Mouse (Mus musculus): ENCODE data around the gene Zfp281. TPM values are rescaled to one million over a fixed set of nuclear protein-coding genes. Genes with fewer than 3 reads are reported as not detected.
A peak's percentile ranks its signal among the peaks of the same experiment; 100 is the strongest.

Gene Zfp281
- polyA plus RNA-seq, 1 experiment from 2014 or later = 23.1 TPM

DNA sequence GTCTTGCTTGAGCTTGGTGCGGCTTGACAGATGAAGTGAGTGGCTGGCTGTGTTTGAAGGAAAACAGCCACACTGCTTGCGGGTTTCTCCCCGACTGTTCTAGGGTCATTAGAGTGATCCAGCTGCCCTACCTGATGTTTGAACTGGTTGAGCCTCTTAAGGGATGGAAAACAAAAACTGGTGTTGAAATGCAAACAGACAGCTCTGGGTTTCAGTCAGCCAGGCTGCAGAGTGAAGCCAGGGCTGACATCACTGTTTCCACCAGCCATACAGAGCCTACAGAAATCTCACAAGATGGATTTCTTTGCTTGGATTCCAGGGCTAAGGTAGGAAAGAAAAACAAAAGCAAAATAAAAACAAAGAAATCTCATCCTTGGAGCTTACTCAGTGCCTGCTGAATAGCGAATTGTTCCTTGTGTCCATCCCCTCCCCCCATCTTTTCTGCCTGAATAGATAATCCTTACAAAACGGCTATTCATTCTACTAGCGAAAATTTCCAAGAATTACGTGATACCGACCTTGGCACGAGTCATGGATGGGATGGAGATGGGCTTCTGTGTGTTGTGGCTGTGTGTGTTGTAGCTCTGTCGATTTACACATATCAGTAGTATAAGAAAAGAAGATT is 37.4 kb downstream of the Zfp281 start:
- no peak for ATAC-seq (replicated peaks; ENCODE audit: low FRiP score)
- H3K27ac ChIP-seq = no peak overlapping the region
- H3K4me1 ChIP-seq = peaks cover 14% of the 10 kb centered on the region
- H3K27me3 ChIP-seq = no peaks in the 10 kb centered on the region
- no peaks in the 10 kb centered on the region for H3K36me3 ChIP-seq
- H3K4me2 ChIP-seq = peak overlapping the region; percentile 19
- 41% methylated on average over 10 of the region's 10 CpGs for WGBS
- H3K9me3 ChIP-seq (replicated peaks) = no peaks in the 10 kb centered on the region
- no peak overlapping the region for H3K9ac ChIP-seq
- H3K4me3 ChIP-seq (replicated peaks) = no peak overlapping the region

DNA sequence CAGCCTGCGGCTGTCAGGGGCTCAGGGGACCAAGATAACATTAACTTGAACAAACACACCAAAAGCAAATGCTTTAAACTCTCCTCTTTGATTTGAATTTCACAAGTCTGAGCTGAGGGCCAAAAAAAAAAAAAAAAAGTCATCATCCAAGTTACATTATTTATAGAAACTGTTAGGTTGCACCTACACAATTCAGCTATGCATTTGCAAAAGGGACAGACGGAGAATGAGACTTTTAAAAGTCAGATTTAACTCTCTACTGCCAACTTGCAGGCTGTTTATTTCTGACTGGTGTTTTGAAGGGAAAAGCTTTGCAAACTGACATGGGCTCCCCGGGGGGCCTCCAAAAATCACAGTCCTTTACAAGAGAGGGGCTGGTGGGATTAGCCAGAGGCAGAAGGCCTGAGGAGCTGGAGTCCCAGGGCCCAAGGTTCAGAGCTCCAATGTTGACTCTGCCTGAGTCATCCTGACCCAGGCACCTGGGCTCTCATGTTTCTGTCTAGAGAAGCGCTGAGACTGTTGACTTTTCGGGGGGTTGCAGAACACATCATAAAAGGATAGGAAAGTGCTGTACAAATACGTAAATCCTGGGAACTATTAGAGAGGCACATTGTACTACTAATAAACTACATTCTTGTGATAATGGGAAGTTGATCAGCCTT is 40.4 kb downstream of the Zfp281 start:
- Histone ChIP-seq H3K4me2 (no peak overlapping the region), H3K36me3 (no peaks in the 10 kb centered on the region), H3K4me3 (replicated peaks) (no peak overlapping the region), H3K27ac (no peak overlapping the region), H3K9me3 (replicated peaks) (no peaks in the 10 kb centered on the region), H3K4me1 (peaks cover 14% of the 10 kb centered on the region), H3K27me3 (no peaks in the 10 kb centered on the region), H3K9ac (no peak overlapping the region)
- no peak for ATAC-seq (replicated peaks; ENCODE audit: low FRiP score)
- 39% methylated on average over 6 of the region's 6 CpGs for WGBS

DNA sequence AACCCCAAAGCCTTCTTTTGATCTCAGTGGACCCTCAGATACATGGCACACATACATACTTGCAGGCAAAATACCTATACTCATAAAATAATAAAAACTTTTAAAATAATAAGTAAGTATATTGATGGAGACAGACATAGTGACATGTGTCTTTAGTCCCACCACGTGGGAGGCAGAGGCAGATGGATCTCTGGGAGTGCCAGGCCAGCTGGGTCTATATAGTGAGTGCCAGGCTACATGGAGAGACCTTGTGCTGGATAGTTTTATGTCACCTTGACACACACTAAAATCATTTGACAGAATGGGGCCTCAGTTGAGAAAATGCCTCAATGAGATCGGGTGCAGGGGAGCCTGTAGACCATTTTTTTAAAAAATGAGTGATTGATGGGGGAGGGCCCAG is 41.8 kb downstream of the Zfp281 start:
- Histone ChIP-seq H3K9me3 (replicated peaks) (no peaks in the 10 kb centered on the region), H3K36me3 (no peaks in the 10 kb centered on the region), H3K27ac (no peak overlapping the region), H3K4me3 (replicated peaks) (no peak overlapping the region), H3K27me3 (no peaks in the 10 kb centered on the region), H3K9ac (no peak overlapping the region), H3K4me2 (no peak overlapping the region), H3K4me1 (peaks cover 17% of the 10 kb centered on the region)
- no peak for ATAC-seq (replicated peaks; ENCODE audit: low FRiP score)
- WGBS = 65% methylated on average over 2 of the region's 2 CpGs

DNA sequence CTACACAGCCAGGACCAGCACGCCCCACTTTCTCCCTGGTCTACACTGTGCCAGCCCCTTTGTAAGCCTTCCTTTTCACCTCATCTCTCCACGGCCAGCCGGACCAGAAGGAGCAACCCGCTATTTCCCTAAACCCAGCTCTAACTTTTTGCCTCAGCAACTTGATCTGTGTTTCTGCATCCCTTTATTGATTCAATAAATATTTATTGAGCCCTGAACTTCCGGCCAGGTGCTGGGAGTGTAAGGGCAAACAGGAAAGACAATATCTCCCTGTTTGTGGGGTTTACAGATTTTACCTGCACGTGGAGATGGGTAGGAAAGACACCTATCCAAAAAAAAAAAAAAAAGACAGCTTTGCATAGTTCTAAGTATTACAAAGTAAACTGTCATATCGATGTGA is 45.2 kb downstream of the Zfp281 start:
- H3K27ac ChIP-seq = no peak overlapping the region
- no peak overlapping the region for H3K9ac ChIP-seq
- no peaks in the 10 kb centered on the region for H3K36me3 ChIP-seq
- no peaks in the 10 kb centered on the region for H3K27me3 ChIP-seq
- no peaks in the 10 kb centered on the region for H3K9me3 ChIP-seq (replicated peaks)
- H3K4me2 ChIP-seq = no peak overlapping the region; the same call in 1 of the 2 replicates
- 52% methylated on average over 7 of the region's 7 CpGs for WGBS
- H3K4me3 ChIP-seq (replicated peaks) = no peak overlapping the region
- H3K4me1 ChIP-seq = peaks cover 18% of the 10 kb centered on the region
- no peak for ATAC-seq (replicated peaks; ENCODE audit: low FRiP score)

DNA sequence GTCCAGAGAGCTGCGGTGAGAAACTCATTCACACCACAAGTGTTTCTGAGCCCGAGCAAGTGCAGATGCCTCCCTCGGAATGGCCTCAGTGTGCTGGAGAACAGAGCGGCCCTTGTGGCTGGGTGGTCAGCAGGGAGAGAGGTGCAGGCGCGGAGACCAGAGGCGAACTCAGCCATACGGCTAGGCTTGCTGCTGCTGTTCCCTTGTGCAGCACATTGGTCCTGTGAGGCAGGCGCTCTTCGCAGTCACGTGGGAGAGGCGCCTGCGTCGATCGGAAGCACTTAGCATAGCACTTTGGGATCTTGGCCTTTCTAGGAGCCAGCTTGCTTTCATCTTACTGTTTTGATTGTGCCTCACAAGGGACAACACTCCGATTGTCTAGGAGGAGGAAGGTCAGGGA is 45.7 kb downstream of the Zfp281 start:
- no peaks in the 10 kb centered on the region for H3K36me3 ChIP-seq
- no peaks in the 10 kb centered on the region for H3K27me3 ChIP-seq
- peaks cover 22% of the 10 kb centered on the region for H3K4me1 ChIP-seq
- 0 out of 2 replicates have a peak overlapping the region, but pooled peaks have one; percentile 17 for H3K9ac ChIP-seq
- WGBS = 23% methylated on average over 16 of the region's 16 CpGs
- no peak overlapping the region for H3K27ac ChIP-seq
- no peaks in the 10 kb centered on the region for H3K9me3 ChIP-seq (replicated peaks)
- ATAC-seq (replicated peaks; ENCODE audit: low FRiP score) = no peak
- H3K4me2 ChIP-seq = peak overlapping the region; percentile 42
- H3K4me3 ChIP-seq (replicated peaks) = 0 out of 2 replicates have a peak overlapping the region, but pooled peaks have one; percentile 2

DNA sequence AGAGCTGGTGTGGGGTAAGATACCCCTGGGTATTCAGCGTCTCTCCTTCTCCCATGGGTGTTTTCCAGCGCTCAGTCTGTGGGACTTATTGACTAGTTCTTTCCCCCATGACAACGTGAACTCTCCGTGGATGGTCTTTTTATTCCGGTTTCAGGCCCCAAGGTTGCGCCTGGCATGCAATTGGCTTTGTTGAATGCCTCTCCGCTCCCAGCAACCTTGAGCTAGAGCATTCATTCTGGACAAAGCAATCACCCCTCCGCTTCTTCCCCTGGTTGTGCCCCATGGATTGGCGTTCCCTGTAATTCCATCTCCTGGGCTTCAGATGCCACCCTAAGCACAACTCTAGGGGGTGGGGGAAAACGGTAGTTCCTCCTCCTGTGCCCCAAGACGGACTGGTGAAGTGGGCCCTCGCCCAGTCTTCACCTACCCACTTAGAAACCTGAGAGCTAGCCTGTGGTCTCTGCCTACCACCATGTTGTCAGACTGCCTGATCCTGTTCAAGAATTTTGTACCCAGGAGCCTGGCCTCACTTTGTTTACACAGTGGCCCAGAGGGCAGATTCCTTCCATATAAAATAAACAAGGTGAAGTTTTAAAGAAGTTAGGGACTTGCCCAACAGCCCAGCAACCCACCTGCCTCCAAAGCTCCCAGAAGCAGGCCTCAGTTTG is 47.2 kb downstream of the Zfp281 start:
- Histone ChIP-seq H3K4me3 (replicated peaks) (no peak overlapping the region), H3K4me2 (no peak overlapping the region), H3K4me1 (peaks cover 23% of the 10 kb centered on the region), H3K27ac (no peak overlapping the region), H3K9ac (no peak overlapping the region), H3K27me3 (no peaks in the 10 kb centered on the region), H3K9me3 (replicated peaks) (no peaks in the 10 kb centered on the region), H3K36me3 (no peaks in the 10 kb centered on the region)
- WGBS = 87% methylated on average over 12 of the region's 12 CpGs
- no peak for ATAC-seq (replicated peaks; ENCODE audit: low FRiP score)

DNA sequence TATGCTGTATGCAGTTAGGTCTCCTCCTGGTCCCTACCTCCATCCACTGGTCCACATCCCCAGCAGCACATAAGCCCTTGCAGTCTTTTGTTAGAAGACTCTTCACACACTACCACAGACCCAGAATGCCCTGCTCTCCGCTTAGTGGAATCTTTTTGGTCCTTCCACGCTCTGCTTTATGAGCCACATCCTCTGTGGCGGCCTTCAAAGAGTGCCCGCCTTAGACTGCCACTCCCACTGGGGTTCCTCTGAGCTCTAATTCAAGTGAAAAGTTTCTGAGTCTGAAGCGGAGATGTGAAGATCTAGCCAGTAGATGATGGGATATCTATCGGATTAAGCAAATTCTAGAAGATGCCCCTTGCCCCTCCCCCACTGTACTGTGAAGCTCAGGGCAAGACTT is 47.9 kb downstream of the Zfp281 start:
- Histone ChIP-seq H3K9ac (no peak overlapping the region), H3K9me3 (replicated peaks) (no peaks in the 10 kb centered on the region), H3K4me1 (peaks cover 23% of the 10 kb centered on the region), H3K27ac (no peak overlapping the region), H3K36me3 (no peaks in the 10 kb centered on the region), H3K4me3 (replicated peaks) (no peak overlapping the region), H3K4me2 (no peak overlapping the region), H3K27me3 (no peaks in the 10 kb centered on the region)
- ATAC-seq (replicated peaks; ENCODE audit: low FRiP score) = no peak
- WGBS = 63% methylated on average over 6 of the region's 6 CpGs

DNA sequence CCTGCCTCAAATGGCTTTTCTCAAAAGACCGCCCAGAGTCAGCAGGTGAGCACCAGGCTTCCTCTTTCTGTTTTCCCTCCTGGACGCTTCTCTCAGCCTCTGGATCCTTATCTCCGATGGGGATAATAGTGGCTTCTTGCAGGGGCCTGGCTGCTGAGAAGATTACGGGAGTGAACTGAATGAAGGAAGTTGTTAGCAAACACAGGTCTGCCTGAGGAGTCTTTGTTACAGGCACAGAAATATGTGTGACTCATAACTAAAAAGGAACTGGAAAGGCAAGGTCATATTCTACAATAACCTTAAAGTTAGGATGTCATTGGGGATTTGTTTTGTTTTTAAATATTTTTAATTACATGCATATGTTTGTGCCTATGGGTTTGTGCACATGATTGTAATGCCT is 48.6 kb downstream of the Zfp281 start:
- H3K4me3 ChIP-seq (replicated peaks) = no peak overlapping the region
- no peaks in the 10 kb centered on the region for H3K9me3 ChIP-seq (replicated peaks)
- H3K9ac ChIP-seq = no peak overlapping the region
- H3K36me3 ChIP-seq = no peaks in the 10 kb centered on the region
- no peak for ATAC-seq (replicated peaks; ENCODE audit: low FRiP score)
- H3K4me2 ChIP-seq = no peak overlapping the region
- WGBS = 60% methylated on average over 4 of the region's 4 CpGs
- no peak overlapping the region for H3K27ac ChIP-seq
- H3K27me3 ChIP-seq = no peaks in the 10 kb centered on the region
- peaks cover 23% of the 10 kb centered on the region for H3K4me1 ChIP-seq

DNA sequence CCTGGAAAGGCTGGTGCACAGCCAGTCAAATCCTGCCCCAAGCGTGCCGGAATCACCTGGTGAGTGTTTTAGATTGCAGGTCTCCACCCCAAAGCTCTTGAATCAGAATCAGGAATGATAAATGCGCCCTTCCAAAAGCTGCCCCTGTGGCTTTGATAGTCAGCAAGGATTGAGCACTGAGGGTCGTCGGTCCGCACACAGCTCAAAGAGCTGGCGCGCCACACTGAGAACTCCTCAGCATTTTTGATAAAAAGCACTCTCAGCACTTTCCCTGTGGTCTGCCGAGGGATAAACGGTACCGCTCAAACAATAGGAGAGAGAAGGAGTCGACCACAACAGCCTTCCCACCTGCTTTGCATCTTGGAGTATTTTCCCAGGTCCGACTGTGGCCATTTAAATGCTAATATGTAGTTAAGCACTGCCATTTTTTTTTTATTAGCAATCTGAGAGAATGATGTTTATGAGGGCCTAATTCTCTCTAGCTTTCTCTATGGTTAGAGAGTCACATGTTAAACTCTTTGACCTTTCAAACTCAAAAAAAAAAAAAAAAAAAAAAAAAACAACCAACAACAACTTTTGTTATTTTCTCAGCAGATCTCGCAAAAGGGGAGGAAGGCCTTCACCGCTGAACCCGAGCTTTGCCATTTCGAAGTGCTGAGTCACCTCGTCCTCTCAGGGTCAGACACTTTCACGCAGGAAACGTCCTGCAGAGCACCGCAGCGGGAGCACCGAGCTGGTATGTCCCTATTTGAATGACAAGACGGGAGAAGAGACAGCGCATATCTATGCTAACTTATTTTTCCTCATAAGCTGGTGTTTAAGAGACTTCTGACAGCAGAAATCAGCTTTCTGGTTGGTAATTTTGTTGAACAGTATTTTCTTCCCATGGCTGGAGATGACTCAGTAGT is 50.1 kb downstream of the Zfp281 start:
- peaks cover 23% of the 10 kb centered on the region for H3K4me1 ChIP-seq
- H3K27ac ChIP-seq = no peak overlapping the region
- H3K4me2 ChIP-seq = no peak overlapping the region
- no peaks in the 10 kb centered on the region for H3K27me3 ChIP-seq
- WGBS = 36% methylated on average over 25 of the region's 25 CpGs
- H3K36me3 ChIP-seq = no peaks in the 10 kb centered on the region
- no peak overlapping the region for H3K4me3 ChIP-seq (replicated peaks)
- H3K9me3 ChIP-seq (replicated peaks) = no peaks in the 10 kb centered on the region
- no peak overlapping the region for H3K9ac ChIP-seq
- ATAC-seq (replicated peaks; ENCODE audit: low FRiP score) = no peak

DNA sequence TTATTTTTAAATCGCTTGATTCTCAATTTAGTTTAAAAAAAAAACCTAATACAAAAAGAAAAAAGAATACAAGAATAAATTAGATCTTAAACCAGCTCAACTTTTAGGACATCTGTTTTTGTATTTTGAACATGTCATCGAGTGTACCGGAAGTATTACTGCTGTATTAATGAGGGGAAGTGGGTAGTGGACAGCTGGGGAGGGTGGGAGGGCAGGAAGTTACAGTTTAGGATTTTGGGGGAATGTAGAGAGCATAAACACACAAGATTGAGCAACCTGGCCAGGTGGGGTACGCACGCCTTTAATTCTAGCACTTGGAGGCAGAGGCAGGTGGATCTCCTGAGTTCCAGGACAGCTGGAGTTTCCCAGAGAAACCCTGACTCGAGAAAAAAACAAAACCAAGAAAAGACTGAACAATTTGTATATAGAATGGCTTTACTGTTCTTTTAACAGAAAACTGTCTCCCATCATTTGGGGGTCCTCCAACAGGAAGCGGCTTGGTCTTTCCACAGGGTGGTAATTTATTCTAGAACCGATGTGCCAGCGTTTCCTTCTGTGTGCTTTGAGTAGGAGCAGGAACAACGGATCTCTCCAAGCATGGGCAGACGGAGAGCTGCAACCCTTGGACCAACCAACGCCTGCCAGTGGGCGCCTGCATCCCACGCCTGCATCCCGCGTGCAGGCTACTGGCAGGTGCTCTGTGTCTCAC is 51.2 kb downstream of the Zfp281 start:
- Histone ChIP-seq H3K4me2 (no peak overlapping the region), H3K4me3 (replicated peaks) (no peak overlapping the region), H3K9ac (no peak overlapping the region), H3K36me3 (no peaks in the 10 kb centered on the region), H3K27me3 (no peaks in the 10 kb centered on the region), H3K27ac (no peak overlapping the region), H3K9me3 (replicated peaks) (no peaks in the 10 kb centered on the region), H3K4me1 (peaks cover 16% of the 10 kb centered on the region)
- no peak for ATAC-seq (replicated peaks; ENCODE audit: low FRiP score)
- 87% methylated on average over 16 of the region's 16 CpGs for WGBS

DNA sequence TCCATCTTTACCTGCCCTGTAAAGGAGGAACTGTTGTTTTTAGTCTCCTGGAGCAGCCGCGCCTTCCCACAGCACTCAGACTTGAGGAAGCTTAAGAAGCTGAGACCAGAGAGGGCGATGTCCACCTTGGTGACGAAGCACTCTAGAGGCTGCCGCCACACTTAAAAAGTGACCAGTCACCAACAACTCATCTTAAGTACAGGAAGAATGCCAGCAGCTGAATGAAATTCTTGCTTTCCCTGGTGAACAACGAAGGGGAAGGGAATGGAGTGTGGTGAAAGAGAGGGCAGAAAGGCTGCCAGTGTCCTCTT is 51.7 kb downstream of the Zfp281 start:
- 82% methylated on average over 6 of the region's 6 CpGs for WGBS

More for the DNA sequence above, 51.7 kb downstream of the Zfp281 start:
- no peaks in the 10 kb centered on the region for H3K27me3 ChIP-seq
- ATAC-seq (replicated peaks; ENCODE audit: low FRiP score) = no peak
- peaks cover 16% of the 10 kb centered on the region for H3K4me1 ChIP-seq
- no peak overlapping the region for H3K27ac ChIP-seq
- no peak overlapping the region for H3K9ac ChIP-seq
- H3K36me3 ChIP-seq = no peaks in the 10 kb centered on the region
- no peak overlapping the region for H3K4me3 ChIP-seq (replicated peaks)
- no peaks in the 10 kb centered on the region for H3K9me3 ChIP-seq (replicated peaks)
- H3K4me2 ChIP-seq = no peak overlapping the region

Measured in kidney, embryonic 15.5 days (tissue).